Mouse (Mus musculus) liver, embryonic 14.5 days (tissue): ENCODE results near the gene Dap.

Experiments
- CTCF ChIP-seq: IDR thresholded peaks from 2 replicates; pipeline ENCODE4 v1.5.1; 2016; ENCODE audit warnings: antibody characterized with exemption, low read depth, control low read depth
- EP300 ChIP-seq: IDR thresholded peaks from 2 replicates; pipeline ENCODE4 v1.6.1; 2016; ENCODE audit warnings: antibody characterized with exemption, low read depth

DNA sequence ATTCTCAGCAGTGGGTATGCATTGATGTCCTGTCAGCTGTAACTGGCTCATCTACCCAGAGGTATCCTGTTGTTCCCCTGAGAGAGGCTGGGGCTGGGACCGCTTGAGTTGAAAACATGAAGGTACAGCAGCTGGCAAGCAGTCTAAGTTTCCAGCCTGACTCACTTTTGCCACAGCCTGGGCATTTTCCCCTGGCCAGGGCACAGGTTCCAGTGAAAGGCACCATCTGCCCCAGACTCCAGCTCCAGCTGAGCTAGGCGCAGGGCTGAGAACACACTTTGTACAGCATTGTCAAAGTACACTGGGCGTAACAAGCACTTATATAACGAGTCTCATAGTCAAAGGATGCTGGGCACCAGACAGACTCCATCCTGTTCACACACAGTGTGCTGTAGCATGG lies 29.8 kb downstream of the Dap start:
- TF ChIP-seq CTCF, result no peak
- no peak for TF ChIP-seq EP300
